Mouse (Mus musculus) midbrain, embryonic 12.5 days (tissue): ENCODE results near the gene Hs3st6. TPM values are rescaled to one million over a fixed set of nuclear protein-coding genes. Genes with fewer than 3 reads are reported as not detected.
"Not testable (repeated sequence)": the region's sequence is repeated elsewhere in the genome, so short reads cannot be mapped to it uniquely, and the experiment has no call there.

Source experiments
- ATAC-seq: fragments of 200-750 bp; cut with Nextera tagmentation; 2 replicates; pipeline ENCODE4 v1.8.0; 2017; ENCODE audit warnings: low read depth, moderate TSS enrichment, moderate library complexity; ENCODE audit not compliant: low FRiP score
- H3K27ac ChIP-seq: fragments of 300-500 bp; sonication (generic); replicated peaks from 2 replicates; pipeline ENCODE4 v1.5.1; 2016; ENCODE audit warnings: mild to moderate bottlenecking
- H3K27me3 ChIP-seq: fragments of 300-500 bp; sonication (generic); 2 replicates; pipeline ENCODE4 v1.6.1; 2016; ENCODE audit warnings: mild to moderate bottlenecking
- H3K36me3 ChIP-seq: fragments of 300-500 bp; sonication (generic); 2 replicates; pipeline ENCODE4 v1.6.1; 2016
- H3K4me1 ChIP-seq: fragments of 300-500 bp; sonication (generic); 2 replicates; pipeline ENCODE4 v1.6.1; 2016
- H3K4me2 ChIP-seq: fragments of 300-500 bp; sonication (generic); replicated peaks from 2 replicates; pipeline ENCODE4 v1.6.1; 2016; ENCODE audit warnings: mild to moderate bottlenecking, moderate library complexity
- H3K4me3 ChIP-seq: fragments of 300-500 bp; sonication (generic); 2 replicates; pipeline ENCODE4 v1.5.1; 2016; ENCODE audit warnings: mild to moderate bottlenecking
- H3K9ac ChIP-seq: fragments of 300-500 bp; sonication (generic); replicated peaks from 2 replicates; pipeline ENCODE4 v1.6.1; 2016; ENCODE audit warnings: mild to moderate bottlenecking, moderate library complexity
- H3K9me3 ChIP-seq: fragments of 300-500 bp; sonication (generic); 2 replicates; pipeline ENCODE4 v1.6.1; 2016; ENCODE audit warnings: mild to moderate bottlenecking
- WGBS: fragments of 180-500 bp; shearing (Covaris S2); methylation state at CpG from one replicate; pipeline ENCODE4 v1.1.7; 2016; 5-methylcytosine and 5-hydroxymethylcytosine counted together
- polyA plus RNA-seq: library from polyadenylated mRNA; unstranded; fragments of >200 nt; fragmentation: Nextera tagmentation; extraction: Ambion mirVana; gene quantifications from 2 replicates; pipeline ENCODE4 v1.2.1, GENCODE M21; 2016

Hs3st6 gene
- polyA plus RNA-seq, 1 experiment from 2014 or later, result 0.63 TPM

- WGBS, result under 1% methylated on average over 11 of the region's 11 CpGs
- Histone ChIP-seq H3K36me3 (peaks cover 27% of the 10 kb centered on the region), H3K4me2 (peak overlapping the region; percentile 81)
Measured at GRCm38 (mm10) chr17:24720616-24721015, 32.2 kb upstream of the Hs3st6 start.

GRCm38 (mm10) chr17:24721383-24721955 lies 31.3 kb upstream of the Hs3st6 start:
- Histone ChIP-seq H3K36me3 (peaks cover 24% of the 10 kb centered on the region), H3K4me2 (peak overlapping the region; percentile 81), H3K4me3 (peak overlapping the region; percentile 36), H3K9ac (peak overlapping the region; percentile 32; the same call in 1 of the 2 replicates), H3K4me1 (peaks cover 33% of the 10 kb centered on the region)
- not testable (repeated sequence) for H3K27me3 ChIP-seq, H3K27ac ChIP-seq, H3K9me3 ChIP-seq, ATAC-seq
- WGBS, result 71% methylated on average over 7 of the region's 7 CpGs

More at GRCm38 (mm10) chr17:24720616-24721015, 32.2 kb upstream of the Hs3st6 start:
- not testable (repeated sequence) for H3K9me3 ChIP-seq, H3K27ac ChIP-seq, ATAC-seq, H3K27me3 ChIP-seq
- H3K4me3 ChIP-seq, result peak overlapping the region; percentile 67
- H3K9ac ChIP-seq, result peak overlapping the region; percentile 85
- H3K4me1 ChIP-seq, result peaks cover 33% of the 10 kb centered on the region

GRCm38 (mm10) chr17:24722220-24722924 lies 30.4 kb upstream of the Hs3st6 start:
- Histone ChIP-seq H3K27ac (no peak overlapping the region), H3K27me3 (peaks cover 2% of the 10 kb centered on the region), H3K9ac (0 out of 2 replicates have a peak overlapping the region, but pooled peaks have one; percentile 34), H3K9me3 (no peaks in the 10 kb centered on the region), H3K4me2 (peak overlapping the region; percentile 89), H3K36me3 (peaks cover 16% of the 10 kb centered on the region), H3K4me3 (peak overlapping the region; percentile 8; the same call in 1 of the 2 replicates), H3K4me1 (peaks cover 33% of the 10 kb centered on the region)
- WGBS, result 36% methylated on average over 13 of the region's 13 CpGs
- no peak for ATAC-seq

GRCm38 (mm10) chr17:24723122-24723880 lies 29.5 kb upstream of the Hs3st6 start:
- H3K4me3 ChIP-seq, result peak overlapping the region; percentile 73
- H3K9ac ChIP-seq, result peak overlapping the region; percentile 89
- peaks cover 9% of the 10 kb centered on the region for H3K27me3 ChIP-seq
- WGBS, result 3% methylated on average over 12 of the region's 12 CpGs
- no peak for ATAC-seq
- no peaks in the 10 kb centered on the region for H3K9me3 ChIP-seq
- peak overlapping the region; percentile 89 for H3K4me2 ChIP-seq
- peaks cover 33% of the 10 kb centered on the region for H3K4me1 ChIP-seq
- H3K27ac ChIP-seq, result peak overlapping the region; percentile 82
- peaks cover 16% of the 10 kb centered on the region for H3K36me3 ChIP-seq

- Histone ChIP-seq H3K4me2 (peak overlapping the region; percentile 89), H3K27me3 (peaks cover 13% of the 10 kb centered on the region), H3K4me1 (peaks cover 31% of the 10 kb centered on the region), H3K9ac (peak overlapping the region; percentile 89), H3K9me3 (no peaks in the 10 kb centered on the region), H3K27ac (peak overlapping the region; percentile 82), H3K36me3 (peaks cover 16% of the 10 kb centered on the region), H3K4me3 (peak overlapping the region; percentile 73)
- under 1% methylated on average over 15 of the region's 15 CpGs for WGBS
- ATAC-seq, result no peak; the same call in 1 of the 2 replicates
Measured at GRCm38 (mm10) chr17:24723881-24724180, 29.0 kb upstream of the Hs3st6 start.

- 0% methylated on average over 30 of the region's 30 CpGs for WGBS
- Histone ChIP-seq H3K27ac (peak within 1 kb of the TSS; percentile 82), H3K36me3 (peaks cover 16% of the 10 kb centered on the region), H3K9ac (peak within 1 kb of the TSS; percentile 89), H3K27me3 (peaks cover 13% of the 10 kb centered on the region), H3K4me1 (peaks cover 28% of the 10 kb centered on the region), H3K4me3 (peak within 1 kb of the TSS; percentile 73), H3K4me2 (peak within 1 kb of the TSS; percentile 89), H3K9me3 (no peaks in the 10 kb centered on the region)
- ATAC-seq, result peak; percentile 71
Measured at GRCm38 (mm10) chr17:24724184-24724583, 28.6 kb upstream of the Hs3st6 start, which contains the start of gene Ndufb10. Gene Ndufb10, minus strand, starts transcription at chr17:24724478.

GRCm38 (mm10) chr17:24725637-24726390 lies 27.0 kb upstream of the Hs3st6 start:
- Histone ChIP-seq H3K4me3 (no peak overlapping the region), H3K9ac (no peak overlapping the region), H3K27ac (no peak overlapping the region), H3K9me3 (no peaks in the 10 kb centered on the region), H3K4me1 (peaks cover 25% of the 10 kb centered on the region), H3K27me3 (peaks cover 13% of the 10 kb centered on the region), H3K4me2 (no peak overlapping the region), H3K36me3 (peaks cover 16% of the 10 kb centered on the region)
- WGBS, result 66% methylated on average over 3 of the region's 3 CpGs
- ATAC-seq, result no peak

- H3K36me3 ChIP-seq, result peaks cover under 1% of the 10 kb centered on the region; the same call in 1 of the 2 replicates
- no peak within 1 kb of the TSS for H3K4me2 ChIP-seq
- 85% methylated on average over 2 of the region's 2 CpGs for WGBS
- no peak within 1 kb of the TSS for H3K27ac ChIP-seq
- H3K27me3 ChIP-seq, result peaks cover 17% of the 10 kb centered on the region
- no peaks in the 10 kb centered on the region for H3K9me3 ChIP-seq
- no peak for ATAC-seq
- H3K9ac ChIP-seq, result no peak within 1 kb of the TSS
- no peak within 1 kb of the TSS for H3K4me3 ChIP-seq
- H3K4me1 ChIP-seq, result peaks cover 10% of the 10 kb centered on the region
Measured at GRCm38 (mm10) chr17:24727618-24728017, 25.2 kb upstream of the Hs3st6 start, which contains the start of gene Rpl3l. Gene Rpl3l, plus strand, starts transcription at chr17:24727820.

- 79% methylated on average over 17 of the region's 17 CpGs for WGBS
- no peaks in the 10 kb centered on the region for H3K36me3 ChIP-seq
- no peak overlapping the region for H3K27ac ChIP-seq
- H3K4me3 ChIP-seq, result no peak overlapping the region
- H3K4me2 ChIP-seq, result no peak overlapping the region
- peaks cover 5% of the 10 kb centered on the region for H3K4me1 ChIP-seq
- no peak for ATAC-seq
- no peak overlapping the region for H3K9ac ChIP-seq
- no peaks in the 10 kb centered on the region for H3K9me3 ChIP-seq
- peaks cover 17% of the 10 kb centered on the region for H3K27me3 ChIP-seq
Measured at GRCm38 (mm10) chr17:24728184-24728583, 24.6 kb upstream of the Hs3st6 start.

- no peak overlapping the region for H3K4me2 ChIP-seq
- H3K9me3 ChIP-seq, result no peaks in the 10 kb centered on the region
- no peaks in the 10 kb centered on the region for H3K4me1 ChIP-seq
- no peak overlapping the region for H3K4me3 ChIP-seq
- peaks cover 17% of the 10 kb centered on the region for H3K27me3 ChIP-seq
- H3K9ac ChIP-seq, result no peak overlapping the region
- no peaks in the 10 kb centered on the region for H3K36me3 ChIP-seq
- 89% methylated on average over 6 of the region's 6 CpGs for WGBS
- ATAC-seq, result no peak
- H3K27ac ChIP-seq, result no peak overlapping the region
Measured at GRCm38 (mm10) chr17:24729067-24729466, 23.7 kb upstream of the Hs3st6 start.

GRCm38 (mm10) chr17:24730787-24731186 lies 22.0 kb upstream of the Hs3st6 start:
- ATAC-seq, result no peak
- H3K9ac ChIP-seq, result no peak overlapping the region
- H3K4me2 ChIP-seq, result no peak overlapping the region
- no peak overlapping the region for H3K4me3 ChIP-seq
- 84% methylated on average over 14 of the region's 14 CpGs for WGBS
- H3K36me3 ChIP-seq, result no peaks in the 10 kb centered on the region
- no peaks in the 10 kb centered on the region for H3K9me3 ChIP-seq
- H3K27ac ChIP-seq, result no peak overlapping the region
- peaks cover 17% of the 10 kb centered on the region for H3K27me3 ChIP-seq
- peaks cover 1% of the 10 kb centered on the region for H3K4me1 ChIP-seq
